Mouse (Mus musculus) c-Kit-negative CD71-positive TER-119-positive erythroid progenitor cells, embryonic 14.5 days (primary cell): Measurements from ENCODE around the gene Scarb1.

ENCODE experiments used
- DNase-seq: peaks from one replicate; pipeline ENCODE4 v3.0.0-alpha.2; 2013; ENCODE audit warnings: low read depth, low spot score

Gene Scarb1

GRCm38 (mm10) chr5:125271531-125272203 is 69.2 kb downstream of the Scarb1 start:
- peak; percentile 70 for DNase-seq

GRCm38 (mm10) chr5:125270587-125271130 is 70.2 kb downstream of the Scarb1 start:
- peak; percentile 57 for DNase-seq

GRCm38 (mm10) chr5:125269836-125270235 is 71.1 kb downstream of the Scarb1 start:
- DNase-seq: no peak

- DNase-seq: no peak
Observed at GRCm38 (mm10) chr5:125269399-125269798, 71.5 kb downstream of the Scarb1 start.

- peak; percentile 44 for DNase-seq
Observed at GRCm38 (mm10) chr5:125268033-125268765, 72.7 kb downstream of the Scarb1 start.

GRCm38 (mm10) chr5:125267150-125267961 is 73.5 kb downstream of the Scarb1 start:
- no peak for DNase-seq

- DNase-seq: no peak
Observed at GRCm38 (mm10) chr5:125266128-125266527, 74.8 kb downstream of the Scarb1 start.

- DNase-seq: no peak
Observed at GRCm38 (mm10) chr5:125264700-125265099, 76.2 kb downstream of the Scarb1 start.

GRCm38 (mm10) chr5:125262578-125262977 is 78.3 kb downstream of the Scarb1 start:
- no peak for DNase-seq

GRCm38 (mm10) chr5:125253917-125254316 is 87.0 kb downstream of the Scarb1 start:
- DNase-seq: no peak

- DNase-seq: no peak
Observed at GRCm38 (mm10) chr5:125253448-125253847, 87.4 kb downstream of the Scarb1 start.

GRCm38 (mm10) chr5:125252664-125253063 is 88.2 kb downstream of the Scarb1 start:
- DNase-seq: no peak

- no peak for DNase-seq
Observed at GRCm38 (mm10) chr5:125251885-125252615, 88.8 kb downstream of the Scarb1 start.

- DNase-seq: no peak
Observed at GRCm38 (mm10) chr5:125249187-125249586, 91.7 kb downstream of the Scarb1 start.

- no peak for DNase-seq
Observed at GRCm38 (mm10) chr5:125246711-125247110, 94.2 kb downstream of the Scarb1 start.

GRCm38 (mm10) chr5:125245534-125246151 is 95.3 kb downstream of the Scarb1 start:
- no peak for DNase-seq

GRCm38 (mm10) chr5:125244825-125245533 is 95.9 kb downstream of the Scarb1 start:
- no peak for DNase-seq

- no peak for DNase-seq
Observed at GRCm38 (mm10) chr5:125243928-125244327, 97.0 kb downstream of the Scarb1 start.

GRCm38 (mm10) chr5:125242111-125242510 is 98.8 kb downstream of the Scarb1 start:
- DNase-seq: no peak

GRCm38 (mm10) chr5:125241627-125242026 is 99.3 kb downstream of the Scarb1 start:
- DNase-seq: no peak
